Mouse (Mus musculus) cerebellum, postnatal 10 days (tissue): Measurements from ENCODE around the gene Eif2ak4.
A peak's percentile ranks its signal among the peaks of the same experiment; 100 is the strongest.

Source experiments
- DNase-seq, 2 experiments: peaks; one replicate each; pipeline ENCODE4 v3.0.0; 2021; ENCODE audit warnings: mixed read lengths in 2 of 2

Eif2ak4 gene

DNA sequence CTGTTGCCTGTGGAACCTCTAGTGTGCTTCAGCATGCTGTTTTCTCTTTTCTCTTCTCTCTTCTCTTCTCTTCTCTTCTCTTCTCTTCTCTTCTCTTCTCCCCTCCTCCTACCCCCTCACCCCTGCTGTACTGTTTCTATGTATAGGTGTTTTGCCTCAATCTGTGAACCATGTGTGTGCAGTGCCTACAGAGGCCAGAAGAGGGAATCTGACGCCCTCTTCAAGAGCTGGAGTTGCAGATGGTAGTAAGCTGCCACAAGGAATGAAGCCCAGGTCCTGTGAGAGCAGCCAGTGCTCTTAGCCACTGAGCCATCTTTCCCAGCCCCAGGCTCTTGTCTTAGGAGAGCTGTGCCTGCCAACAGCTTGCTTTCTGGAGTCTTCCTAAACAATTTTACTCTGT is 78.2 kb downstream of the Eif2ak4 start:
- no peak for DNase-seq

- DNase-seq = no peak
Measured at GRCm38 (mm10) chr2:118468354-118468753, 79.9 kb downstream of the Eif2ak4 start.

DNA sequence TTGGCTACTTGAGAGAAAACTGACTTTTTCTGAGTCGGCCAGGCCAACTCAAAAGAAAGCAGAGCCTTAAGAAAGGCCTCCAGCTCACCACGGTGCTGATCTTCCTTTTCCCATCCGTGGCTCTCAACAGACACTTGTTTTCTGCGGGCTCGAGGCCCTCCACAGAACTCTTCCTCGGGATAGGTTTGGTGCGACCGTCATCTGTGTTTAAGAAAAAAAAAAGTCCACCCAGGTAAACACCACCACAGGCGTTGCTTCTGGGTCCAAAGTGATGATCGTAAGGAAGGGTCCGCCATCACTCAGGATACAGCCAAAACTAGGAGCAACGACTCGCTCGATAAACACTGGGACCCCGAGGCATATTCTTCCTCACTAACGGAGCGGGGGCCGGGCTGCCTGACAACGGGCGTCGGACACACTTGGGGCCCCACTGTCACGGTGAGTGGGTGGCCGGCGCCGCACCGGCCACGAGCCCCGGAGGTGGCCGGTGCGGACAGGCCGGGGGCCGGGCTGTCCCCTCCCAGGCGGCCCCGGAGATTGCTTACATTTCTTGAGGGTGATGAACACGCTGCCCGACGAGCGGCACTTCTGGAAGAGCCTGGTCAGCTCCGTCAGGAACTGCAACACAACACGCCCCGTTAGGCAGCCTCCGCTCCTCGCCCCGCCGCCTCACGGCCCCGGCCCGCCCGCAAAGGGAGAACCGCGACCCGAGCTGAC is 90.6 kb downstream of the Eif2ak4 start:
- DNase-seq = peak in 1 of 2 experiments; percentile 36

DNA sequence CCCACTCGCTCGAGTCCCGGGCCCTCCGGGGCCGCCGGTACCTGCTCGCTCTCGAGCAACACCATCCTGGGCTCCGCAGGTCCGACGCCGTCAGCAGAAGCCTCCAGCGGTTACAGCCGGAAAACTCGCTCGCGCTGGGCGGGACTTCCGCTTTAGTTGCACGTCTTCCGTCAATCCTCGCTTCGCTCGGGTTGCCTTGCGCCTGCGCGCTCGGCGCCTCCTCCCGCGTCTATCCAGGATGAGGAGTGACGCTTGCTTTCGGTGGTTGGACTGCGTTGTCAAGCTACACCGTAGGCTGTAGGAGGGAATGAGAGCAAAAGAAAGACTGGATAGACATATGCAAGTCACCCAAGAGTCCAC is 91.1 kb downstream of the Eif2ak4 start, which contains the start of gene Srp14:
Gene Srp14, minus strand, starts transcription at position 162 of the 360 bp plus-strand sequence.
- DNase-seq = peak; percentile 94 to 97

- no peak for DNase-seq
Measured at GRCm38 (mm10) chr2:118480886-118481285, 92.5 kb downstream of the Eif2ak4 start.

GRCm38 (mm10) chr2:118483032-118483431 is 94.6 kb downstream of the Eif2ak4 start:
- no peak for DNase-seq

GRCm38 (mm10) chr2:118484386-118484898 is 96.0 kb downstream of the Eif2ak4 start:
- DNase-seq = no peak

GRCm38 (mm10) chr2:118485415-118485814 is 97.0 kb downstream of the Eif2ak4 start:
- DNase-seq = no peak

DNA sequence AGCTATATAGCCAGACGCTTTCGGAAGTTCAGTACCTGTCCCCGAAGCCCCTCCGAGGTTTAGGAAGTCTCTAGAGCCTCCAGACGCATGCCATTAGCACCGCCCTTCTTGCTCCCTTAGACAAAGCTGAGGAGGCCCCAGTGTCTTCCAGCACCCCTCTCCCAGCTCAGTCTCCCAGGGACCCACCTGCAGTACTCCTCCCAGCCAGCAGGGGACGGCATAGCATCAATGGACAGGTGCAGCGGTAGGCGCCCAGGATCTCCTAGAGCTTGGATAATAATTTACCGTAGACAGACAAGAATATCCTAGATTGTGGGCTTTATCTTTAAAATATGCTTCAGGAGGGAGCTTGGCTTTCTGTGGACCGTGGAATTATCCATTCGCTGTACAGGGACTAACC is 98.5 kb downstream of the Eif2ak4 start:
- peak; percentile 91 to 95 for DNase-seq

- peak in 1 of 2 experiments; percentile 40 for DNase-seq
Measured at GRCm38 (mm10) chr2:118487806-118488205, 99.4 kb downstream of the Eif2ak4 start.

DNA sequence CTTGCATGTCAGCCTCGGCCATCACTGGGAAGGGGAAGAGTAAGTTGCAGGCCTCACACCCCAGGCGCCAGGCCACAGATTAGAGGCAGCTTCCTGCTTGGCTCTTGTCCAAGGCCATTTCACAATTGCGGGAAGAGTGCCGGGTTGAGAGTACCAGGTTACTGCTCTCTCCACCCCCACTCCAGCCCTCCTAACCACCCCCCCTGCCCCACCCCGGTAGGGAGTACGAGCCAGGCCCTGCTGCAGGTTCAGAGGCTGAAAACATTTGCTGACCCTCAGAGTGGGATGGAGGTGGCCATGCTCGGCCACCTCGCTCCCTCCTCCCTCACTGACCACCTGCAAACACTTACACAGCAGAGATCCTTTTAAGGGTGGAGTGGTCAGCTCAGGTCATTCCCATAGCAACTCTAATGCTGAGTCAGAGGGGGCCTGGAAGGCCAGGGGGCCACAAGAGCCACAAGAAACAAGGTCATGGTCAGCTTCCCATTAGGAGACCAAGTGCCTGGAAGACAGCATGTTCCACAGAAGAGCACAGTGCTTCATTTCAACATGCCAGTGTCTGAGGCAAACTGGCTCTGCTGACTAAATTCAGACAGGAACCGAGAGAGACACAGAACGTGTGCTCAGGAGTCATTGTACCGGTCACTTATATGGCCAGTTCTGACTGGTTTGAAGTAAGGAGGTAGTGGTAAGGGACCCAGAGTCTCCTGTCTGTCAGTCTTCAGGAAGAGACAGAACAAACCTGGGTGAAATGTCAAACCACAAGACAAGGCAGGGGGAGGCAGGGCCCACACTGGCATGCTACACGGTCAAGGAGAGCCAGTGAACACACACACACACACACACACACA is 102.0 kb downstream of the Eif2ak4 start:
- peak; percentile 49 to 52 for DNase-seq

- peak in 1 of 2 experiments; percentile 13 for DNase-seq
Measured at GRCm38 (mm10) chr2:118491281-118491731, 102.9 kb downstream of the Eif2ak4 start.

GRCm38 (mm10) chr2:118491741-118492395 is 103.5 kb downstream of the Eif2ak4 start:
- no peak for DNase-seq

DNA sequence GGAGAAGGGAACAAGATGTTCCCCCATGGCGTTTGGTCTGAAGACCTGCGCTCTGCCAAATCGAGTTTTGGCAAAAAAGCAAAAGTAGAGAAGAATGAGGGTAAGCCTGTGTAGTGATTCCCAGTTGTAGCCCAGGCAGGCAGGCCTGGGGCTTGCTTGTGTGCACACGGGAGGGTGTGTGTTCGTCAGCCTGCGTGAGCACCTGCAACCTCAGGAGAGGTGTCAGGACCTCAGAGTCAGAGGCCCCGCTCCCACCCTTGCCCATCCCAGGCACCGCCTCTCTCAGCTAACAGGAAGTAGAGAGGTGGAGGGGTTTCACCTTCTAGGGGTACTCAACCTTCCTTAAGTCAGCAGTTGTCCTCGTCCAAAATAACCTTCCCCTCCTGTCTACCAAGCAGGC is 106.6 kb downstream of the Eif2ak4 start:
- DNase-seq = no peak

- DNase-seq = no peak
Measured at GRCm38 (mm10) chr2:118497890-118498289, 109.5 kb downstream of the Eif2ak4 start.

DNA sequence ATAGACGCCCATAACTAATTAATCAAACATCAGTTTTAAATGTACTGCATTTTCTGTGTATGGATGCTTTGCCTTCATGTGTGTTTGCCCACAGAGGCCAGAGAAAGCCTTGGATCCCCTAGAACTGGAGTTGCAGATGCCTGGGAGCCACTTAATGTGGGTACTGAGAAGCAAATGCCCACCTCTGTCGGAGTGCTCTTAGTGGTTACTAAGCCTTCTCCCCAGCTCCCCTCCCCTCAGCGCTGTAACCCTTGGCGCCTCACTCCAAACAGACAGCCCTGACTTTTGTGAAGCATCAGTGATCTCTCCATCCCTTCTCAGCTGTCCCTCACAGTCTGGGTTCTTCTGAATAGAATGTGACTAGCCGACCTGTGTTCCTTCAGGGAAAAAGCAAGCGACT is 110.1 kb downstream of the Eif2ak4 start:
- no peak for DNase-seq

DNA sequence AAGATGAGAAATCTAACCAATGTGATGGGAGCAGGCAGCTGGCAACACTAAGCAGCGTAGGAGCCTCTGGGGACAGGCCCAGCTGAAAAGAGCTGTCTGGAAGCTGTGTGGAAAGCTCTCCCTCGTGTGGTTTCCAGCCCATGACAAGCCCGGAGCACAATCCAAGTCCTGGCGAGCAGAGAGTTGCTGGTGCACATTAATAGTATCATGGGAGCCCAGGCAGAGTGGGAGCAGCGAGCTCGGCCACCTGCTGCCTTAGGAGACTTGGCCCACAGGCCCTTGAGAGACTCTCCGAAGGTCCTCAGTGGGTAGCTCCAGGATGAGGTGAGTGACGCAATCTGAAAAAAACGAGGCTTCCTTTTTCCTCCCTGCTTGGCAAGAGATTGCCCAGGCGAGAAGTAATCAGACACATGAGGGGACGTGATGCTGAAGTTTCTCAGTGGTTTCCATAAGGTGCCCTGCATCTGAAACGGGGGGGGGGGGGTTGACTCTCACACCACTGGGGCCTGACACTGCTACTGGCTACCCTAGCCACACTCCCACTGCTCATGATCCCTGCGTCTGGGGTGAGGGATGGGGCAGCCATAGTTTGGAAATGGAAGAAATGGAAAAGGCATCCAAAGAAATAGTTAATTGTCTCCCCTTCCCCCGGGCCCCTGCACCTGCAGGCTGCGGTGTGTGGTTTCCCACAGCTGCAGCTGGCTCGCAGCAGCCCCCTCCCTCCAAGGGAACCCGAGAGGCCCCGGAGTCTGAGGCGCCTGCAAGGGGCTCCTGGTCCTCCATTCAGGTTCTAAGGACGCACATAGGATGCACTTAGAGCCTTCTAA is 110.9 kb downstream of the Eif2ak4 start:
- peak in 1 of 2 experiments; percentile 29 for DNase-seq

DNA sequence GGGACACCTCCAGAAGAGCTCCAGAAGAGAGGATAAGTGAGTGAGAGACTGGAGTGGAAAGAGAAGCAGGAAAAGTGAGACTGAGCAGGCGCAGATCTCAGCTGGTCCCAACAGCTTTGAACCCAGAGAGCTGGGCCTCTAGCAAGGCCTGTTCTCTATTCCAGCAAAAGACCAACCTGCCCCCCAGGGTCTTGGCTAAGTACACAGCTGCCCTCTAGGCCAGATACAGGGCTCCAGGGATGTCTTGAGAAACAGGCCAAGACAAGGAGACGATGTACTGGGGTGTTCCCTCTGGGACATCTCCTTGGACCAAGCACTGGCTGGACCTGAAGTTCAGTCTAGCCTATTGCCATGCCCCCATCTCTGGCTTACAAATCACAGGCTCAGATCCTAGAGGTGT is 111.8 kb downstream of the Eif2ak4 start:
- DNase-seq = no peak

DNA sequence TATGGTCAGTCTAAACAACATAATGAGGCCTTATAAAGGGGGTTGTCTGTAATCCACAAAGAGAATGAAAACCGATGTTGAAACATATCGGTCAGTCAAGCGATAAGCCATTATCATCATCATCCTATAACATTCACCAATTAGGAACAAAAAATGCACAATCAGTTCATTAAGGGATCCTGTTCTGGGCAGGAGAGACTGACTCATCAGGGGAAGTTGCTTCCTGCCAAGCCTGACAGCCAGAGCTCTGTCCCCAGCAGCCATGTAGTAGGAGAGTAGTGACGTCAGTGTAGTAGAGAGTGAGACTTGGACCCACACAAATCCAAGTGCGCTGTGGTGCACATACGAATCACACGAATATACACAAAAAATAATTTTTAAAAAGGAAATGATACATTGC is 118.7 kb downstream of the Eif2ak4 start:
- DNase-seq = no peak

GRCm38 (mm10) chr2:118509688-118510446 is 121.4 kb downstream of the Eif2ak4 start:
- DNase-seq = no peak
